Mouse (Mus musculus) liver, adult 2 months (tissue): Measurements from ENCODE around the gene Ogn. TPM values are rescaled to one million over a fixed set of nuclear protein-coding genes. Genes with fewer than 3 reads are reported as not detected.

Source experiments
- DNase-seq: peaks from one replicate; pipeline ENCODE4 v3.0.0-alpha.2; 2011; ENCODE audit warnings: low read depth, low spot score; ENCODE audit errors: extremely low read depth
- H3K27ac ChIP-seq: fragments of 200-500 bp; replicated peaks from 2 replicates; pipeline ENCODE4 v1.5.1; 2012; ENCODE audit warnings: low read depth, mild to moderate bottlenecking, control low read depth, inconsistent platforms, low read length; ENCODE audit not compliant: insufficient read depth
- H3K27me3 ChIP-seq: fragments of 200-500 bp; 2 replicates; pipeline ENCODE4 v1.6.1; 2012; ENCODE audit warnings: mild to moderate bottlenecking, moderate library complexity, low read length, inconsistent platforms; ENCODE audit not compliant: control insufficient read depth, insufficient read depth
- H3K36me3 ChIP-seq: fragments of 200-500 bp; 2 replicates; pipeline ENCODE4 v1.6.1; 2012; ENCODE audit warnings: low read length, inconsistent platforms; ENCODE audit not compliant: control insufficient read depth, insufficient read depth
- H3K4me1 ChIP-seq: fragments of 200-500 bp; 2 replicates; pipeline ENCODE4 v1.6.1; 2011; ENCODE audit warnings: low read length; ENCODE audit not compliant: control insufficient read depth, insufficient read depth
- H3K4me3 ChIP-seq: fragments of 200-500 bp; 2 replicates; pipeline ENCODE4 v1.5.1; 2011; ENCODE audit warnings: low read depth, mild to moderate bottlenecking, control low read depth, low read length, moderate library complexity; ENCODE audit not compliant: insufficient read depth
- H3K79me2 ChIP-seq: fragments of 200-500 bp; 2 replicates; pipeline ENCODE4 v1.6.1; 2012; ENCODE audit warnings: inconsistent platforms, mild to moderate bottlenecking, low read length, moderate library complexity; ENCODE audit not compliant: control insufficient read depth, insufficient read depth
- H3K9ac ChIP-seq: fragments of 200-500 bp; 2 replicates; pipeline ENCODE4 v1.6.1; 2012; ENCODE audit warnings: low read depth, mild to moderate bottlenecking, control low read depth, inconsistent platforms, low read length
- CTCF ChIP-seq: fragments of 200-500 bp; IDR thresholded peaks from 2 replicates; pipeline ENCODE4 v1.5.1; 2011; ENCODE audit warnings: low read depth, low read length, control low read depth
- POLR2A ChIP-seq: fragments of 200-500 bp; IDR thresholded peaks from 2 replicates; pipeline ENCODE4 v1.6.1; 2011; ENCODE audit warnings: low read length, control low read depth; ENCODE audit not compliant: insufficient read depth; ENCODE audit errors: extremely low read depth
- WGBS: fragments of 180-500 bp; shearing (Covaris S2); methylation state at CpG from one replicate; pipeline ENCODE4 v1.1.7; 2018; 5-methylcytosine and 5-hydroxymethylcytosine counted together
- polyA plus RNA-seq: library from polyadenylated mRNA; depleted of rRNA; stranded (reverse); fragments of >200 nt; gene quantifications from 2 replicates; pipeline ENCODE4 v1.2.3, GENCODE M21; 2012
- total RNA-seq: library from RNA; depleted of rRNA; stranded (reverse); fragments of >200 nt; gene quantifications from 2 replicates; pipeline ENCODE4 v1.2.3, GENCODE M21; 2014

Gene Ogn
- total and polyA plus RNA-seq, 2 experiments = 0.23 to 1.9 TPM

- H3K36me3 ChIP-seq = no peaks in the 10 kb centered on the region
- H3K27me3 ChIP-seq = no peaks in the 10 kb centered on the region
- no peak overlapping the region for H3K9ac ChIP-seq
- no peak for DNase-seq
- no peak overlapping the region for H3K27ac ChIP-seq
- H3K4me1 ChIP-seq = no peaks in the 10 kb centered on the region
- H3K79me2 ChIP-seq = no peaks in the 10 kb centered on the region
- H3K4me3 ChIP-seq = no peak overlapping the region
- TF ChIP-seq POLR2A (no peak), CTCF (no peak)
Measured at GRCm38 (mm10) chr13:49603603-49604002, 4.2 kb upstream of the Ogn start.

GRCm38 (mm10) chr13:49608589-49609322 is 910 bp downstream of the Ogn start:
- Histone ChIP-seq H3K4me3 (no peak overlapping the region), H3K9ac (no peak overlapping the region)
- DNase-seq = no peak

GRCm38 (mm10) chr13:49617021-49617420 is 9.2 kb downstream of the Ogn start:
- no peak overlapping the region for H3K9ac ChIP-seq
- no peaks in the 10 kb centered on the region for H3K36me3 ChIP-seq
- no peak for TF ChIP-seq POLR2A
- TF ChIP-seq CTCF = no peak
- H3K79me2 ChIP-seq = no peaks in the 10 kb centered on the region
- no peak for DNase-seq
- no peak overlapping the region for H3K27ac ChIP-seq
- no peaks in the 10 kb centered on the region for H3K4me1 ChIP-seq
- 94% methylated on average over 3 of the region's 3 CpGs for WGBS
- no peak overlapping the region for H3K4me3 ChIP-seq
- no peaks in the 10 kb centered on the region for H3K27me3 ChIP-seq

More at GRCm38 (mm10) chr13:49608589-49609322, 910 bp downstream of the Ogn start:
- 88% methylated on average over 4 of the region's 4 CpGs for WGBS
- H3K27me3 ChIP-seq = no peaks in the 10 kb centered on the region
- H3K79me2 ChIP-seq = no peaks in the 10 kb centered on the region
- no peak overlapping the region for H3K27ac ChIP-seq
- H3K36me3 ChIP-seq = no peaks in the 10 kb centered on the region
- H3K4me1 ChIP-seq = no peaks in the 10 kb centered on the region
- TF ChIP-seq POLR2A = no peak
- no peak for TF ChIP-seq CTCF

- no peak for DNase-seq
- Histone ChIP-seq H3K4me3 (no peak overlapping the region), H3K27me3 (no peaks in the 10 kb centered on the region), H3K4me1 (no peaks in the 10 kb centered on the region), H3K79me2 (no peaks in the 10 kb centered on the region), H3K9ac (no peak overlapping the region), H3K36me3 (no peaks in the 10 kb centered on the region), H3K27ac (no peak overlapping the region)
- TF ChIP-seq POLR2A (no peak), CTCF (no peak)
Measured at GRCm38 (mm10) chr13:49618365-49618764, 10.5 kb downstream of the Ogn start.

GRCm38 (mm10) chr13:49623216-49623615 is 15.4 kb downstream of the Ogn start:
- Histone ChIP-seq H3K27me3 (no peaks in the 10 kb centered on the region), H3K4me3 (no peak overlapping the region), H3K9ac (no peak overlapping the region), H3K79me2 (no peaks in the 10 kb centered on the region), H3K27ac (no peak overlapping the region), H3K36me3 (no peaks in the 10 kb centered on the region), H3K4me1 (no peaks in the 10 kb centered on the region)
- DNase-seq = no peak
- WGBS = 74% methylated on average over 1 of the region's 1 CpGs
- TF ChIP-seq POLR2A (no peak), CTCF (no peak)

- Histone ChIP-seq H3K27me3 (no peaks in the 10 kb centered on the region), H3K27ac (no peak overlapping the region), H3K4me1 (no peaks in the 10 kb centered on the region), H3K36me3 (no peaks in the 10 kb centered on the region), H3K4me3 (no peak overlapping the region), H3K9ac (no peak overlapping the region), H3K79me2 (no peaks in the 10 kb centered on the region)
- DNase-seq = no peak
- no peak for TF ChIP-seq POLR2A
- no peak for TF ChIP-seq CTCF
Measured at GRCm38 (mm10) chr13:49628167-49628566, 20.3 kb downstream of the Ogn start.
